Mouse (Mus musculus): ENCODE results near the gene Esrrg. TPM values are rescaled to one million over a fixed set of nuclear protein-coding genes. Genes with fewer than 3 reads are reported as not detected.

Gene Esrrg
- polyA plus RNA-seq, 1 experiment from 2014 or later: 51.4 TPM

DNA sequence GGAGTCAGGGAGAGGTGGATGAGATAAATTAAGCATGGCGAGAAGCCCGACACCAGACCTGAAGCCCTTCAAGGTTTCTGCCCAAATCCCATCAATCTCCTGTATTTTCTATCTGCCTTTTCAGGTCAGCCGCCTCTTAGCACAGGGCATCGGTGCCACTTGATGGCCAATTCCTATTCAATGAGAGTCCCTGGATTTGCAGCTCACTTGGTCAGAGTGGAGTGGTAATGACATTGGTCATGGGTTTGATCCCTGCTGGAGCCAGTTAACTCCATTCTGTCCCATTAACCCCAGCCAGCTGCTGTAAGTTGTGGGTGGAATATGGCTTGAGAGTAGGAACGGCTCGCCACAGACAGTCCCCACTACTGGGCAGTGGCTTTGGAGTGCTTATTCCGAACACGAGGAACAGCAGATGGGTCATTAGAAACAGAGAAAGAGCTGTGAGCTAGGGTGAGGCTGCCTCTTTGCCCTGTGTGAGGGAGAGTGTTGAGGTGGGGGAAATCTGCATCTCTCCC is 101.9 kb downstream of the Esrrg start:
- H3K36me3 ChIP-seq (ENCODE audit: control insufficient read depth, insufficient read depth, low read length): no peaks in the 10 kb centered on the region
- no peak overlapping the region for H3K4me3 ChIP-seq (ENCODE audit: low read depth, low read length)
- H3K27ac ChIP-seq (ENCODE audit: low read depth, low read length): no peak overlapping the region
- no peaks in the 10 kb centered on the region for H3K9me3 ChIP-seq (ENCODE audit: control insufficient read depth, low read length)
- 52% methylated on average over 8 of the region's 8 CpGs for WGBS
- H3K4me1 ChIP-seq (ENCODE audit: control insufficient read depth, insufficient read depth, low read length): peaks cover 7% of the 10 kb centered on the region; the same call in 1 of the 2 replicates
- H3K4me2 ChIP-seq (ENCODE audit: low read depth, low read length): no peak overlapping the region
- ATAC-seq (ENCODE audit: low read depth): no peak
- H3K27me3 ChIP-seq (ENCODE audit: control insufficient read depth, insufficient read depth, low read length): no peaks in the 10 kb centered on the region
- H3K9ac ChIP-seq (replicated peaks; ENCODE audit: low read depth, low read length): no peak overlapping the region

DNA sequence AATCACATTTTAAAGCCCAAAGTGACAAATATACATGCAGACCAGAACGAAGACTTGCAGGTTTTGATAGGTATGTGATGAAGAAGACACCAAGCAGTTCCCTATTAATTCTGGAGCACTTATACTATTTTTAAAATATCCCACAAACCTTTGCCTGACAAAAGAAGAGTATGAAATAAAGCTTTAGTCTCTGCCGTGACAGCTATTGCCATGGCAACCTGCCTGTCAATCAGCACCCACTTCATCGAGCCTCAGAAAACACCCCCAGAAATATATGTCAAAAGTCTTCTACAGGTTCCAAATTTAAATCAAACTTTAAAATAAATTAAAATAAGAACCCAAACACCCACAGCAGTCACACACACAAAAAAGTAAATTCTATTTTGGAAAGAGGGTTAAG is 112.4 kb downstream of the Esrrg start:
- H3K27ac ChIP-seq (ENCODE audit: low read depth, low read length): no peak overlapping the region
- H3K4me3 ChIP-seq (ENCODE audit: low read depth, low read length): no peak overlapping the region
- no peak for ATAC-seq (ENCODE audit: low read depth)
- no peaks in the 10 kb centered on the region for H3K36me3 ChIP-seq (ENCODE audit: control insufficient read depth, insufficient read depth, low read length)
- no peaks in the 10 kb centered on the region for H3K4me1 ChIP-seq (ENCODE audit: control insufficient read depth, insufficient read depth, low read length)
- H3K9ac ChIP-seq (replicated peaks; ENCODE audit: low read depth, low read length): no peak overlapping the region
- WGBS: 70% methylated on average over 3 of the region's 3 CpGs
- H3K4me2 ChIP-seq (ENCODE audit: low read depth, low read length): no peak overlapping the region
- no peaks in the 10 kb centered on the region for H3K27me3 ChIP-seq (ENCODE audit: control insufficient read depth, insufficient read depth, low read length)
- H3K9me3 ChIP-seq (ENCODE audit: control insufficient read depth, low read length): no peaks in the 10 kb centered on the region

DNA sequence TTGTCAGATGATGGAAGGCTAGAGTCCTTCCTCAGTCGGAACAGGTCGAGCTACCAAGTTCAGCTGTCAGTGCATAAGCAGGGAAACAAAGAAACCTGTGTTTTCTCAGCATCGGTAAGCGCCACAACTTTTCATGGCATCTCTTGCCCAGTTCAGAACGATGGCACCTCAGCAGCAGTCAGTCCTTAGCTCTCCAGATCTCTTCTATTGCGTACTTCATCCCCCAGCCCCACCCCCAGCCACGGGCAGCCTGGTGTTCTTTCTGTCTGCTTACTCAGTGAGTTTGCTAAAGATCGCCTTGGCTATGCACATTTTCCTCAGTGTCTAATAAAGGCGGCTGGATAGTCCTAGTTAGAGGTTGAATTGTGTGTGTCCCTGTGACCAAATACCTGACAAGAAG is 113.4 kb downstream of the Esrrg start:
- 55% methylated on average over 9 of the region's 9 CpGs for WGBS
- Histone ChIP-seq H3K4me1 (ENCODE audit: control insufficient read depth, insufficient read depth, low read length) (no peaks in the 10 kb centered on the region), H3K27me3 (ENCODE audit: control insufficient read depth, insufficient read depth, low read length) (no peaks in the 10 kb centered on the region), H3K4me3 (ENCODE audit: low read depth, low read length) (no peak overlapping the region), H3K9me3 (ENCODE audit: control insufficient read depth, low read length) (no peaks in the 10 kb centered on the region), H3K27ac (ENCODE audit: low read depth, low read length) (no peak overlapping the region), H3K9ac (replicated peaks; ENCODE audit: low read depth, low read length) (no peak overlapping the region), H3K4me2 (ENCODE audit: low read depth, low read length) (no peak overlapping the region), H3K36me3 (ENCODE audit: control insufficient read depth, insufficient read depth, low read length) (no peaks in the 10 kb centered on the region)
- no peak for ATAC-seq (ENCODE audit: low read depth)

- Histone ChIP-seq H3K4me2 (ENCODE audit: low read depth, low read length) (no peak overlapping the region), H3K36me3 (ENCODE audit: control insufficient read depth, insufficient read depth, low read length) (no peaks in the 10 kb centered on the region), H3K4me1 (ENCODE audit: control insufficient read depth, insufficient read depth, low read length) (no peaks in the 10 kb centered on the region), H3K27ac (ENCODE audit: low read depth, low read length) (no peak overlapping the region), H3K9me3 (ENCODE audit: control insufficient read depth, low read length) (no peaks in the 10 kb centered on the region), H3K9ac (replicated peaks; ENCODE audit: low read depth, low read length) (no peak overlapping the region), H3K27me3 (ENCODE audit: control insufficient read depth, insufficient read depth, low read length) (no peaks in the 10 kb centered on the region), H3K4me3 (ENCODE audit: low read depth, low read length) (no peak overlapping the region)
- WGBS: 15% methylated on average over 1 of the region's 1 CpGs
- ATAC-seq (ENCODE audit: low read depth): no peak
These were observed 116.1 kb downstream of the Esrrg start for GRCm38 (mm10) chr1:187724651-187725050.

DNA sequence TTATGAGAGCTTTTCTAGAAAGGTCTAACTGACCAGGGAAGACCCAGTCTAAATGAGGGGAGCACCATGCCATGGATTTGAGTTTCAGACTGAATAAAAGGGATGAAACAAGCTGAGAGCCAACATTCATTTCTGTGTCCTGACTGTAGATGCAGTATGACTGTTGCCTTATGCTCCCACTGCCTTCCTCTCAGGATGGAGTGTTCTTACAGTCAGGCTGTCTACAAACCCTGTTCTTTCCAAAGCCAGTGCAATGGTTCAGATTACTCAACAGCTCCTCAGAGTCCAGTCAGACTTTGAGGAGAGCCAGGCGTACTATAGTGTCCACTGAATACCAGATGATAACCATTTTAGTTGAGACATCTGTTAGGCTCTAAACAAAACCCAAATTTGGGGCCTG is 116.8 kb downstream of the Esrrg start:
- Histone ChIP-seq H3K27me3 (ENCODE audit: control insufficient read depth, insufficient read depth, low read length) (no peaks in the 10 kb centered on the region), H3K4me3 (ENCODE audit: low read depth, low read length) (no peak overlapping the region), H3K9ac (replicated peaks; ENCODE audit: low read depth, low read length) (no peak overlapping the region), H3K4me1 (ENCODE audit: control insufficient read depth, insufficient read depth, low read length) (no peaks in the 10 kb centered on the region), H3K4me2 (ENCODE audit: low read depth, low read length) (no peak overlapping the region), H3K9me3 (ENCODE audit: control insufficient read depth, low read length) (no peaks in the 10 kb centered on the region), H3K36me3 (ENCODE audit: control insufficient read depth, insufficient read depth, low read length) (no peaks in the 10 kb centered on the region), H3K27ac (ENCODE audit: low read depth, low read length) (no peak overlapping the region)
- 83% methylated on average over 1 of the region's 1 CpGs for WGBS
- no peak for ATAC-seq (ENCODE audit: low read depth)

DNA sequence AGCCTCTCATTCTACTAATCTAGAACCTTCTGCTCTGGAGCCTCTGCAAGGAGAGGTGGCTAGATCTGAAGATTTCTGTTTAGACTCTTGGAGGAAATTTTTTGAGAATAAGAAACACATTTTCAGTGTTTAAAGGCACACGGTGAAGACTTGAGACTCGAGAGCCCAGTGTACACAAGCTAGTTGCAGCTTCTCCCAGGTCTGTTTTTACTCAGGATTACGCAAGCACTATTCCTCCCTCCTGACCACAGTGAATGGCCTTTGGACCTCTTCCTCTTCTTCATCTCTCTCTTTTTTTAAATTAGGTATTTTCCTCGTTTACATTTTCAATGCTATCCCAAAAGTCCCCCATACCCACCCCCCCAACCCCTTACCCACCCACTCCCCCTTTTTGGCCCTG is 122.6 kb downstream of the Esrrg start:
- no peaks in the 10 kb centered on the region for H3K9me3 ChIP-seq (ENCODE audit: control insufficient read depth, low read length)
- H3K4me1 ChIP-seq (ENCODE audit: control insufficient read depth, insufficient read depth, low read length): no peaks in the 10 kb centered on the region
- no peaks in the 10 kb centered on the region for H3K27me3 ChIP-seq (ENCODE audit: control insufficient read depth, insufficient read depth, low read length)
- no peak overlapping the region for H3K27ac ChIP-seq (ENCODE audit: low read depth, low read length)
- H3K4me3 ChIP-seq (ENCODE audit: low read depth, low read length): no peak overlapping the region
- no peak for ATAC-seq (ENCODE audit: low read depth)
- 96% methylated on average over 4 of the region's 4 CpGs for WGBS
- H3K4me2 ChIP-seq (ENCODE audit: low read depth, low read length): no peak overlapping the region
- H3K9ac ChIP-seq (replicated peaks; ENCODE audit: low read depth, low read length): no peak overlapping the region
- no peaks in the 10 kb centered on the region for H3K36me3 ChIP-seq (ENCODE audit: control insufficient read depth, insufficient read depth, low read length)

DNA sequence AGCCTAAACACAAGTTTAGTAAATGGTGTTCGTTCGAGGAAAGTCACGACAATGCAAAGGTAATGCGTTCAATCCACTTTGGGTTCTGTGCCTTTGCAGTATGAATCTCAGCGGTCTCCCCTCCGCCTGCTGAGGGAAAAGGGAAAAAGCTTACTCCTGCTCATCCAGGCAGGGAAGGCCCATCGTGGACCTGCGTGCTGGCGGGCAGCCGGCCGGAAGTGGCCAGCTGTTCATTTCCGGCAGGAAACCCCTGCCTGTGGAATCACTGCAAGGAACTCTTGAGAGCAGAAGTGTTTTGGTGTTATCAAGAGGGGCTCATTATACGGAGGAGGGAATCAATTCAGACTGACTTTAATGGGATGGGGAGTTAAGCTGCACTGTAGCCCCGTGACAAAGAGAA is 127.9 kb downstream of the Esrrg start:
- 54% methylated on average over 14 of the region's 14 CpGs for WGBS
- Histone ChIP-seq H3K4me2 (ENCODE audit: low read depth, low read length) (no peak overlapping the region), H3K4me3 (ENCODE audit: low read depth, low read length) (no peak overlapping the region), H3K4me1 (ENCODE audit: control insufficient read depth, insufficient read depth, low read length) (no peaks in the 10 kb centered on the region), H3K27me3 (ENCODE audit: control insufficient read depth, insufficient read depth, low read length) (no peaks in the 10 kb centered on the region), H3K36me3 (ENCODE audit: control insufficient read depth, insufficient read depth, low read length) (no peaks in the 10 kb centered on the region), H3K9ac (replicated peaks; ENCODE audit: low read depth, low read length) (no peak overlapping the region), H3K9me3 (ENCODE audit: control insufficient read depth, low read length) (no peaks in the 10 kb centered on the region), H3K27ac (ENCODE audit: low read depth, low read length) (no peak overlapping the region)
- no peak for ATAC-seq (ENCODE audit: low read depth)

DNA sequence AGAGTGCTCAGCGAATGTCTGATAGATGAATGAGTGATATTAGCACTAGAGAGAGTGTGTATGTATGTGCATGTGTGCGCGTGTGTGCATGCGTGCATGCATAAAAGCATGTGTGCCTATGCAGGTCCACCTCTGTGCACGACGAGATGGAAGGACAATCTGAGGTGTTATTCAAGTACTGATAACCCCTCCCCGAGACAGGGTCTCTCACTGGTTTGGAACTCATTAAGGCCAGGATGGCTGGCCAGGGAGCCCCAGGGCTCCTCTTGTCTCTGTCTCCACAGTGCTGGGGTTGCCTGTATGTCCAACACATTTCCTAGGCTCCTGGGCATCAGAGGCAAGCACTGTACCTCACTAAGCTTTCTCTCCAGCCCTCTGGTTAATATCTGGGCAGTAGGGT is 128.7 kb downstream of the Esrrg start:
- H3K4me3 ChIP-seq (ENCODE audit: low read depth, low read length): no peak overlapping the region
- no peak overlapping the region for H3K4me2 ChIP-seq (ENCODE audit: low read depth, low read length)
- H3K36me3 ChIP-seq (ENCODE audit: control insufficient read depth, insufficient read depth, low read length): no peaks in the 10 kb centered on the region
- H3K27me3 ChIP-seq (ENCODE audit: control insufficient read depth, insufficient read depth, low read length): no peaks in the 10 kb centered on the region
- no peak overlapping the region for H3K9ac ChIP-seq (replicated peaks; ENCODE audit: low read depth, low read length)
- H3K4me1 ChIP-seq (ENCODE audit: control insufficient read depth, insufficient read depth, low read length): no peaks in the 10 kb centered on the region
- WGBS: 77% methylated on average over 7 of the region's 7 CpGs
- no peak for ATAC-seq (ENCODE audit: low read depth)
- H3K27ac ChIP-seq (ENCODE audit: low read depth, low read length): no peak overlapping the region
- H3K9me3 ChIP-seq (ENCODE audit: control insufficient read depth, low read length): no peaks in the 10 kb centered on the region

DNA sequence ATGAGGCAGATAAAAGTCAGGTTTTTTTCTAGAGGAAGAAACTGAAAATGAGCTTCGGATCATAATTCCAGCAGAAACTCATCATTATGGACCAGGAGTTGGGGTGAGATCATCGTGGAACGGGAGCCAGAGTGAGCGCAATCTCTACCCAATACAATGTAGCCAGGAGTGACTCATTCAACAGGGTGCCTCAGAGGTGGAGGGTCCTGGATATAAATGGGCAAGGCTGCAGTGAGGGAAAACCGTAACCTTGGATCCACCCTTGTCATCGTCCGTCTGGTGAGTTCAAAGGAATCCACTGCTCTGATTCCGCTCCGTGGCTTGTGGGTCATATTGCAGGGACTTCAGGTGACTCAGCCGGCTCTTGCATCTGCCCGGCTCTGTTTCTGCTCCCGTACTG is 131.9 kb downstream of the Esrrg start:
- H3K4me3 ChIP-seq (ENCODE audit: low read depth, low read length): no peak overlapping the region
- no peaks in the 10 kb centered on the region for H3K9me3 ChIP-seq (ENCODE audit: control insufficient read depth, low read length)
- H3K4me1 ChIP-seq (ENCODE audit: control insufficient read depth, insufficient read depth, low read length): no peaks in the 10 kb centered on the region
- no peaks in the 10 kb centered on the region for H3K36me3 ChIP-seq (ENCODE audit: control insufficient read depth, insufficient read depth, low read length)
- 87% methylated on average over 12 of the region's 12 CpGs for WGBS
- ATAC-seq (ENCODE audit: low read depth): no peak
- no peaks in the 10 kb centered on the region for H3K27me3 ChIP-seq (ENCODE audit: control insufficient read depth, insufficient read depth, low read length)
- H3K4me2 ChIP-seq (ENCODE audit: low read depth, low read length): no peak overlapping the region
- H3K9ac ChIP-seq (replicated peaks; ENCODE audit: low read depth, low read length): no peak overlapping the region
- no peak overlapping the region for H3K27ac ChIP-seq (ENCODE audit: low read depth, low read length)

- no peak for ATAC-seq (ENCODE audit: low read depth)
- WGBS: 91% methylated on average over 7 of the region's 7 CpGs
- H3K27ac ChIP-seq (ENCODE audit: low read depth, low read length): no peak overlapping the region
- no peaks in the 10 kb centered on the region for H3K9me3 ChIP-seq (ENCODE audit: control insufficient read depth, low read length)
- H3K4me2 ChIP-seq (ENCODE audit: low read depth, low read length): no peak overlapping the region
- H3K4me3 ChIP-seq (ENCODE audit: low read depth, low read length): no peak overlapping the region
- H3K4me1 ChIP-seq (ENCODE audit: control insufficient read depth, insufficient read depth, low read length): no peaks in the 10 kb centered on the region
- no peaks in the 10 kb centered on the region for H3K36me3 ChIP-seq (ENCODE audit: control insufficient read depth, insufficient read depth, low read length)
- no peaks in the 10 kb centered on the region for H3K27me3 ChIP-seq (ENCODE audit: control insufficient read depth, insufficient read depth, low read length)
- no peak overlapping the region for H3K9ac ChIP-seq (replicated peaks; ENCODE audit: low read depth, low read length)
These were observed 132.7 kb downstream of the Esrrg start for GRCm38 (mm10) chr1:187741306-187741705.
